Mouse (Mus musculus): ENCODE results near the gene Calcb. TPM values are rescaled to one million over a fixed set of nuclear protein-coding genes. Genes with fewer than 3 reads are reported as not detected.
"Not testable (repeated sequence)": the region's sequence is repeated elsewhere in the genome, so short reads cannot be mapped to it uniquely, and the experiment has no call there.

The Calcb gene
- total and polyA plus RNA-seq, 2 experiments from 2014 or later: not detected

GRCm38 (mm10) chr7:114712523-114712922 is 5.9 kb upstream of the Calcb start:
- no peak for ATAC-seq
- Histone ChIP-seq H3K27ac (ENCODE audit: low read depth, low read length) (no peak overlapping the region), H3K9ac (no peak overlapping the region), H3K4me1 (ENCODE audit: insufficient read depth) (no peaks in the 10 kb centered on the region), H3K36me3 (ENCODE audit: insufficient read depth) (no peaks in the 10 kb centered on the region), H3K4me3 (ENCODE audit: low read depth, low read length) (no peak overlapping the region), H3K27me3 (ENCODE audit: insufficient read depth, low read length) (peaks cover 11% of the 10 kb centered on the region), H3K9me3 (ENCODE audit: low read length) (no peaks in the 10 kb centered on the region), H3K4me2 (ENCODE audit: low read depth) (no peak overlapping the region)
- no peak for DNase-seq
- WGBS: 73% methylated on average over 1 of the region's 1 CpGs
- TF ChIP-seq CTCF (IDR thresholded peaks at IDR 0.05; ENCODE audit: low read depth): no peak

DNA sequence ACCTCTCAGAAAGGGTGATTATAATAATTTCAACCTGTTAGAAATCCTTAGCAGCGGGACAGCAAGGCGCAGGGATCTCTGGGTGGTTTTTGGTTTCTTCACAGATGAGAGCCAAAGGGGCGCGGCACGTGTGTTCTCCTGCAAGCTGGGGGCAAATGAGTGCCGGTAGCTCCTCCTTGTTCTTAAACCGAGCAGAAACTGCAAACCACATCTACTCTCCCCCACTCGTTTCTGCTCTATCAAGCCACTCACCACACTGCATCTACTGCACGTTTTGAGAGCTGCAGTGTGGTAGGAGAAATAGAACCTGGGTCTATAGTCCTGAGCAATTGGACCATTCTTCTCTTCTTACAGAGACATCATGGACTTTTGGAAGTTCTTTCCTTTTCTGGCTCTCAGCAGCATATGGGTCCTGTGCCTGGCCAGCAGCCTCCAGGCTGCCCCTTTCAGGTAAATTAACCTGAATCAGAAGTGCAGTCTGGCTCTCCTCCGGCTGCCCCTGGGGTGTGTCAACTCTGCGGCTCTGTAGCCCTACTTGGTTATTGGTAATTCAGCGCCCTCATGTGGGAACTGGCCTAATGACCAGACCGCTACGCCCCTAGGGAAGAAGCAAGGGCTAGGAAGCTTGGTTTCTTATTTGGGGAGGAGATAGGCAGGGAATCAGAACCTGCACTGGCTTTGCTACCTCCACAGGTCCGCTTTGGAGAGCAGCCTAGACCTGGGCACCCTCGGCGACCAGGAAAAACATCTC is 1.1 kb downstream of the Calcb start:
- WGBS: 3% methylated on average over 17 of the region's 17 CpGs
- no peak for ATAC-seq

DNA sequence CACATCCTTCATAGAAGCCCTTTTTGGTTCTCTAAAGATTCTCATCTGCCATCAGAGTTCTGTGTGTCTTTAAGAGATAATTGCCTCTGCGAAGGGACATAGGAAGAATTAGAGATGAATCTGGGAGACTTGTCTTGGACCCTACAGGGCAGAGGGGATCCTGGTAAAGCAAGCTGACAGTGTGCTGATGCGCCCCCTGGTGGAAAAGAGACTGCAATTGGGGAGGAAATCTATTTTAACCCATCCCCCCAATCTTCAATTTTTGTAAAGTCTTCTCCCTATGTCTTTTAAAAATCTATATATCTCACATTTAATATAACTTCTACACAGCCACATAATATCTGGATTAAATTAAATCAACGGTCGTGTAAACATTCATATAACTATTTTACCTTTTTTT is 11.3 kb downstream of the Calcb start:
- not testable (repeated sequence) for H3K4me1 ChIP-seq (ENCODE audit: insufficient read depth); H3K9ac ChIP-seq; H3K27ac ChIP-seq (ENCODE audit: low read depth, low read length); H3K9me3 ChIP-seq (ENCODE audit: low read length); H3K4me3 ChIP-seq (ENCODE audit: low read depth, low read length); H3K27me3 ChIP-seq (ENCODE audit: insufficient read depth, low read length); DNase-seq; H3K4me2 ChIP-seq (ENCODE audit: low read depth); ATAC-seq; H3K36me3 ChIP-seq (ENCODE audit: insufficient read depth)
- WGBS: 63% methylated on average over 4 of the region's 4 CpGs
- peak; percentile 31 for TF ChIP-seq CTCF (IDR thresholded peaks at IDR 0.05; ENCODE audit: low read depth)

More for the DNA sequence above, 1.1 kb downstream of the Calcb start:
- Histone ChIP-seq H3K9me3 (ENCODE audit: low read length) (no peaks in the 10 kb centered on the region), H3K27me3 (ENCODE audit: insufficient read depth, low read length) (peaks cover 37% of the 10 kb centered on the region), H3K4me3 (ENCODE audit: low read depth, low read length) (peak overlapping the region; percentile 22), H3K4me1 (ENCODE audit: insufficient read depth) (no peaks in the 10 kb centered on the region), H3K9ac (no peak overlapping the region), H3K27ac (ENCODE audit: low read depth, low read length) (no peak overlapping the region), H3K4me2 (ENCODE audit: low read depth) (peak overlapping the region; percentile 31), H3K36me3 (ENCODE audit: insufficient read depth) (no peaks in the 10 kb centered on the region)
- peak; percentile 59 for TF ChIP-seq CTCF (IDR thresholded peaks at IDR 0.05; ENCODE audit: low read depth)
- DNase-seq: peak; percentile 26

DNA sequence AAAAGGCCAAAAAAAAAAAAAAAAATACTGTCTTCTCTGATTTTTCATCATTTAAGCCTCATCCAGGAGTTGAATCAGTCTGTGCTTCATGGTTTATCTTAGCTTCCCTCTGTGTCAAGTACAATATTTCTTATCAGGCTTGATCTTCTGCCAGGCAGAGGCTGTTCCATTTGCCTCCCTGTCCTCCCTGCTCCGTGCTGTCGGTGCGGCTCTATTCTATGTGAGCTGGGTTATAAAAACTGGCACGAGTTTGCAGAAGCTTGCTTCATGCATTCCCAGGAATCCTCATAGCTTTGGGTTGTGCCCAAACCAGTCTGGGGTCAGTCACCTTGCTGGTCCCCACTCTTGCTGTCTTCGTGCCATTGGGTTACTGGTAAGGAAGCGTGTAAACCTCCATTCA is 12.7 kb downstream of the Calcb start:
- H3K4me3 ChIP-seq (ENCODE audit: low read depth, low read length): no peak overlapping the region
- H3K27ac ChIP-seq (ENCODE audit: low read depth, low read length): no peak overlapping the region
- no peak overlapping the region for H3K4me2 ChIP-seq (ENCODE audit: low read depth)
- H3K9me3 ChIP-seq (ENCODE audit: low read length): no peaks in the 10 kb centered on the region
- no peak overlapping the region for H3K9ac ChIP-seq
- no peak for DNase-seq
- H3K4me1 ChIP-seq (ENCODE audit: insufficient read depth): no peaks in the 10 kb centered on the region
- no peaks in the 10 kb centered on the region for H3K36me3 ChIP-seq (ENCODE audit: insufficient read depth)
- no peak for ATAC-seq
- H3K27me3 ChIP-seq (ENCODE audit: insufficient read depth, low read length): no peaks in the 10 kb centered on the region
- TF ChIP-seq CTCF (IDR thresholded peaks at IDR 0.05; ENCODE audit: low read depth): no peak
- WGBS: 77% methylated on average over 6 of the region's 6 CpGs

- H3K36me3 ChIP-seq (ENCODE audit: insufficient read depth); H3K9ac ChIP-seq; ATAC-seq; H3K27ac ChIP-seq (ENCODE audit: low read depth, low read length); H3K27me3 ChIP-seq (ENCODE audit: insufficient read depth, low read length); H3K4me1 ChIP-seq (ENCODE audit: insufficient read depth); DNase-seq; H3K4me2 ChIP-seq (ENCODE audit: low read depth); H3K4me3 ChIP-seq (ENCODE audit: low read depth, low read length); H3K9me3 ChIP-seq (ENCODE audit: low read length): not testable (repeated sequence)
- peak; percentile 44 for TF ChIP-seq CTCF (IDR thresholded peaks at IDR 0.05; ENCODE audit: low read depth)
- WGBS: 50% methylated on average over 4 of the region's 4 CpGs
These were observed 13.3 kb downstream of the Calcb start for GRCm38 (mm10) chr7:114731700-114732099.

- 43% methylated on average over 5 of the region's 5 CpGs for WGBS
- H3K36me3 ChIP-seq (ENCODE audit: insufficient read depth): no peaks in the 10 kb centered on the region
These were observed 17.8 kb downstream of the Calcb start for GRCm38 (mm10) chr7:114736256-114736655.

DNA sequence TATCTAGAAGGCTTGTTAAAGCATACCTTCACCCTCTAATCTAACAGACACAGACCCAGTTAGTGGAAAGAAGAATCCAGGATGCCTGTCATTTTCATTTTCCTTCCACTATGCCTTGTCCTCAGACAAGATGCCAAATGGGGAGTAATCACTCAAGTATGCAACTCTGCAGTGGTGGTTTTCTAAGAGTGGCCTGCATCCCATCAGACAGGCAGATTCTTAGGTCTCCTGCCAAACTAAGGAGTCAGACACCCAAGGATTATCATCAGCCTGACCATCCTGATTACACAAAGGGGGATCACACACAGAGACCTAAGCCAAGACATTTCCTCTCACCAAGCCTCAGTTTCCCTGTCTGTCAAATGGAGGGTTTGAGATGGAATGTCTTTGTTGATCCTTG is 19.7 kb downstream of the Calcb start:
- H3K27ac ChIP-seq (ENCODE audit: low read depth, low read length): no peak overlapping the region
- TF ChIP-seq CTCF (IDR thresholded peaks at IDR 0.05; ENCODE audit: low read depth): no peak
- ATAC-seq (no peak), DNase-seq (no peak)
- H3K4me1 ChIP-seq (ENCODE audit: insufficient read depth): no peaks in the 10 kb centered on the region
- H3K4me2 ChIP-seq (ENCODE audit: low read depth): no peak overlapping the region
- H3K4me3 ChIP-seq (ENCODE audit: low read depth, low read length): no peak overlapping the region
- no peaks in the 10 kb centered on the region for H3K27me3 ChIP-seq (ENCODE audit: insufficient read depth, low read length)
- H3K9ac ChIP-seq: no peak overlapping the region
- H3K9me3 ChIP-seq (ENCODE audit: low read length): no peaks in the 10 kb centered on the region
- no peaks in the 10 kb centered on the region for H3K36me3 ChIP-seq (ENCODE audit: insufficient read depth)

More at GRCm38 (mm10) chr7:114736256-114736655, 17.8 kb downstream of the Calcb start:
- no peak overlapping the region for H3K4me3 ChIP-seq (ENCODE audit: low read depth, low read length)
- H3K27me3 ChIP-seq (ENCODE audit: insufficient read depth, low read length): no peaks in the 10 kb centered on the region
- H3K4me1 ChIP-seq (ENCODE audit: insufficient read depth): no peaks in the 10 kb centered on the region
- H3K27ac ChIP-seq (ENCODE audit: low read depth, low read length): no peak overlapping the region
- H3K9me3 ChIP-seq (ENCODE audit: low read length): no peaks in the 10 kb centered on the region
- DNase-seq (no peak), ATAC-seq (no peak)
- H3K9ac ChIP-seq: no peak overlapping the region
- no peak for TF ChIP-seq CTCF (IDR thresholded peaks at IDR 0.05; ENCODE audit: low read depth)
- H3K4me2 ChIP-seq (ENCODE audit: low read depth): no peak overlapping the region
